Mouse (Mus musculus) midbrain, embryonic 11.5 days (tissue): Measurements from ENCODE around the gene Gm28043. TPM values are rescaled to one million over a fixed set of nuclear protein-coding genes. Genes with fewer than 3 reads are reported as not detected.

Source experiments
- ATAC-seq: fragments of 200-750 bp; cut with Nextera tagmentation; 2 replicates; pipeline ENCODE4 v1.8.0; 2017; ENCODE audit warnings: moderate TSS enrichment, moderate library complexity; ENCODE audit not compliant: low FRiP score
- DNase-seq: peaks from one replicate; pipeline ENCODE4 v3.0.0; 2015; ENCODE audit warnings: low spot score; ENCODE audit errors: missing footprints
- H3K27ac ChIP-seq: fragments of 300-500 bp; sonication (generic); 2 replicates; pipeline ENCODE4 v1.5.1; 2014; ENCODE audit warnings: low read depth, low read length
- H3K27me3 ChIP-seq: fragments of 300-500 bp; sonication (generic); 2 replicates; pipeline ENCODE4 v1.6.1; 2014; ENCODE audit warnings: mild to moderate bottlenecking, low read length, moderate library complexity, mixed read lengths; ENCODE audit not compliant: control insufficient read depth, insufficient read depth
- H3K36me3 ChIP-seq: fragments of 300-500 bp; sonication (generic); 2 replicates; pipeline ENCODE4 v1.6.1; 2014; ENCODE audit warnings: mild to moderate bottlenecking, low read length, moderate library complexity, mixed read lengths; ENCODE audit not compliant: control insufficient read depth, insufficient read depth
- H3K4me1 ChIP-seq: fragments of 300-500 bp; sonication (generic); 2 replicates; pipeline ENCODE4 v1.6.1; 2014; ENCODE audit warnings: low read length; ENCODE audit not compliant: control insufficient read depth, insufficient read depth
- H3K4me2 ChIP-seq: fragments of 300-500 bp; sonication (generic); 2 replicates; pipeline ENCODE4 v1.6.1; 2014; ENCODE audit warnings: mild to moderate bottlenecking, moderate library complexity
- H3K4me3 ChIP-seq: fragments of 300-500 bp; sonication (generic); 2 replicates; pipeline ENCODE4 v1.5.1; 2014; ENCODE audit warnings: low read depth, low read length
- H3K9ac ChIP-seq: fragments of 300-500 bp; sonication (generic); 2 replicates; pipeline ENCODE4 v1.6.1; 2014; ENCODE audit warnings: low read length
- H3K9me3 ChIP-seq: fragments of 300-500 bp; sonication (generic); 2 replicates; pipeline ENCODE4 v1.6.1; 2016; ENCODE audit warnings: low read length; ENCODE audit not compliant: control insufficient read depth
- WGBS: fragments of 180-500 bp; shearing (Covaris S2); extraction: QIAGEN DNeasy Blood & Tissue Kit; methylation state at CpG from one replicate; pipeline ENCODE4 v1.1.7; 2014; 5-methylcytosine and 5-hydroxymethylcytosine counted together
- polyA plus RNA-seq: library from polyadenylated mRNA; unstranded; fragments of >200 nt; fragmentation: Nextera tagmentation; extraction: Ambion mirVana; gene quantifications from 2 replicates; pipeline ENCODE4 v1.2.1, GENCODE M21; 2014

Gene Gm28043
- polyA plus RNA-seq, 1 experiment from 2014 or later = 2.2 TPM

- H3K4me2 ChIP-seq = peak overlapping the region; percentile 89
- no peaks in the 10 kb centered on the region for H3K9me3 ChIP-seq
- H3K27me3 ChIP-seq = no peaks in the 10 kb centered on the region
- WGBS = under 1% methylated on average over 41 of the region's 43 CpGs
- peak overlapping the region; percentile 86 for H3K4me3 ChIP-seq
- no peak for DNase-seq
- ATAC-seq = peak; percentile 78
- H3K36me3 ChIP-seq = peaks cover 5% of the 10 kb centered on the region; the same call in 1 of the 2 replicates
- H3K27ac ChIP-seq = peak overlapping the region; percentile 95
- H3K9ac ChIP-seq = peak overlapping the region; percentile 99
- peaks cover 8% of the 10 kb centered on the region for H3K4me1 ChIP-seq
Measured at GRCm38 (mm10) chr17:29615024-29615551, 412 bp downstream of the Gm28043 start.

GRCm38 (mm10) chr17:29615616-29616015, 940 bp downstream of the Gm28043 start:
- no peak for DNase-seq
- H3K36me3 ChIP-seq = peaks cover 5% of the 10 kb centered on the region; the same call in 1 of the 2 replicates
- 9% methylated on average over 4 of the region's 4 CpGs for WGBS
- no peaks in the 10 kb centered on the region for H3K9me3 ChIP-seq
- H3K27ac ChIP-seq = no peak overlapping the region
- ATAC-seq = no peak
- peaks cover 8% of the 10 kb centered on the region for H3K4me1 ChIP-seq
- no peaks in the 10 kb centered on the region for H3K27me3 ChIP-seq
- peak overlapping the region; percentile 89 for H3K4me2 ChIP-seq
- H3K9ac ChIP-seq = peak overlapping the region; percentile 99
- peak overlapping the region; percentile 86 for H3K4me3 ChIP-seq

GRCm38 (mm10) chr17:29619231-29619630, 4.6 kb downstream of the Gm28043 start:
- WGBS = 87% methylated on average over 3 of the region's 3 CpGs
- H3K27me3 ChIP-seq = no peaks in the 10 kb centered on the region

DNA sequence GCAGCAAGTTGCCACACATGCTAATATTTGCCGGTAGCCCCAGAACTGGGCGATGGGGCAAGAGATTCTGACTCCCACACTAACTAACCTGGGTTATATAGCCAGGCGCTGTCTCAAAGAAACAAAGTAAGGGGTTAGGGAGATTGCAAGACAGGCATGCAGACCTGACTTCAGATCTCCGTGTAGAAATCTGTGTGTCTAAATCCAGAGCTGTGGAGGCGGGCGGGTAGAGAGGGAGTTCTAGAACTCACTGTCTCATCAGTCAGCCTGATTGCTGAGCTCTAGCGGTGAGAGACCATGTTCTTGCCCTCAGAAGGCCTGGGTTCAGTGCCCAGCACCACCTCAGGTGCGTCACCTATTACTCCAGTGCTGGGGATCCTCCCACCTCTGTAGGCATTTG, 8.8 kb downstream of the Gm28043 start:
- 95% methylated on average over 8 of the region's 8 CpGs for WGBS

More at GRCm38 (mm10) chr17:29619231-29619630, 4.6 kb downstream of the Gm28043 start:
- Histone ChIP-seq H3K9ac (no peak overlapping the region), H3K36me3 (peaks cover 27% of the 10 kb centered on the region), H3K4me1 (peaks cover 8% of the 10 kb centered on the region), H3K9me3 (no peaks in the 10 kb centered on the region), H3K4me3 (no peak overlapping the region), H3K27ac (no peak overlapping the region), H3K4me2 (no peak overlapping the region)
- ATAC-seq (no peak), DNase-seq (no peak)

GRCm38 (mm10) chr17:29627285-29627684, 12.6 kb downstream of the Gm28043 start:
- no peak for DNase-seq
- 88% methylated on average over 9 of the region's 9 CpGs for WGBS
- Histone ChIP-seq H3K27ac (no peak overlapping the region), H3K9ac (no peak overlapping the region), H3K4me3 (no peak overlapping the region), H3K9me3 (no peaks in the 10 kb centered on the region), H3K4me2 (no peak overlapping the region), H3K27me3 (no peaks in the 10 kb centered on the region), H3K36me3 (peaks cover 55% of the 10 kb centered on the region), H3K4me1 (no peaks in the 10 kb centered on the region)
- ATAC-seq = no peak

More for the DNA sequence above, 8.8 kb downstream of the Gm28043 start:
- H3K4me2 ChIP-seq = no peak overlapping the region
- H3K4me1 ChIP-seq = no peaks in the 10 kb centered on the region
- ATAC-seq (no peak), DNase-seq (no peak)
- no peak overlapping the region for H3K4me3 ChIP-seq
- H3K9ac ChIP-seq = no peak overlapping the region
- H3K36me3 ChIP-seq = peaks cover 48% of the 10 kb centered on the region
- H3K9me3 ChIP-seq = no peaks in the 10 kb centered on the region
- H3K27me3 ChIP-seq = no peaks in the 10 kb centered on the region
- no peak overlapping the region for H3K27ac ChIP-seq

DNA sequence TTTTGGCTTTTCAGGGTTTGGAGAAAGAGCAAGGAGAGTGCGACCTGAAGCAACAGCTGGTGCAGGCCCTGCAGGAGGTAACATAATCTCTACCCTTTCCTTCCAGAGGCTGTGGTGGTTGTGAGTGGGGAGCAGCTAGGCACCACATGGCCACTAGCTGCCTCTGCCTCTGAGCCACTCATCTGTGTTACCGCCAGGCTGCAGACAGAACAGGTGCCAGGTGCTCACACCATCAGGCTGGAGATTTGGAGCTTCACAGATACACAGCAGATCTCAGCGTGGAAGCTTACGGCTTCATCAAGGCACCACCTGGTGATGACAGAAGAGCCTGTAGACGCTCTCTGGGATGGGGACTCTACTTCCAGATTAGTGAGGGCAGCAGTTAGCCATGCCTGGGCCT, 14.3 kb downstream of the Gm28043 start:
- H3K27ac ChIP-seq = no peak overlapping the region
- H3K36me3 ChIP-seq = peaks cover 48% of the 10 kb centered on the region
- no peaks in the 10 kb centered on the region for H3K9me3 ChIP-seq
- 89% methylated on average over 5 of the region's 5 CpGs for WGBS
- no peaks in the 10 kb centered on the region for H3K27me3 ChIP-seq
- no peak overlapping the region for H3K9ac ChIP-seq
- no peaks in the 10 kb centered on the region for H3K4me1 ChIP-seq
- H3K4me2 ChIP-seq = no peak overlapping the region
- H3K4me3 ChIP-seq = no peak overlapping the region
- no peak for ATAC-seq
- no peak for DNase-seq

GRCm38 (mm10) chr17:29629620-29630019, 14.9 kb downstream of the Gm28043 start:
- ATAC-seq = no peak
- H3K4me1 ChIP-seq = no peaks in the 10 kb centered on the region
- no peaks in the 10 kb centered on the region for H3K9me3 ChIP-seq
- H3K27ac ChIP-seq = no peak overlapping the region
- no peak overlapping the region for H3K9ac ChIP-seq
- WGBS = 85% methylated on average over 5 of the region's 5 CpGs
- no peak overlapping the region for H3K4me2 ChIP-seq
- no peak overlapping the region for H3K4me3 ChIP-seq
- no peak for DNase-seq
- H3K36me3 ChIP-seq = peaks cover 48% of the 10 kb centered on the region
- no peaks in the 10 kb centered on the region for H3K27me3 ChIP-seq

DNA sequence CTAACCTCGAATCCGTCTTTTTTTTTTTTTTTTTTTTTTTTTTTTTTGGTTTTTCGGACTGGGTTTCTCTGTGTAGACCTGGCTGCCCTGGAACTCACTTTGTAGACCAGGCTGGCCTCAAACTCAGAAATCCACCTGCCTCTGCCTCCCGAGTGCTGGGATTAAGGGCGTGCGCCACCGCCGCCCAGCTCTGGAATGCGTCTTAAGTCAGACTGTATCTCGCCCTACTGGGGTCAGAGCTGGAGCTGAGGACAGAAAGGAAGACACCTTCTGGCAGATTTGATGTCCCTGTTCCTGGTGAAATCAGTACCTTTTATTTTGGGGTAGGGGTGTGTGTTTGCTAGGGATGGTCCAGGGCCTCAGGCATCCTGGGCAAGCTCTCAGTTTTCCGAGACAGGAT, 17.6 kb downstream of the Gm28043 start:
- no peaks in the 10 kb centered on the region for H3K27me3 ChIP-seq
- no peak overlapping the region for H3K9ac ChIP-seq
- ATAC-seq (no peak), DNase-seq (no peak)
- no peak overlapping the region for H3K27ac ChIP-seq
- no peaks in the 10 kb centered on the region for H3K9me3 ChIP-seq
- H3K4me2 ChIP-seq = no peak overlapping the region
- H3K4me1 ChIP-seq = no peaks in the 10 kb centered on the region
- no peak overlapping the region for H3K4me3 ChIP-seq
- 92% methylated on average over 11 of the region's 11 CpGs for WGBS
- peaks cover 47% of the 10 kb centered on the region for H3K36me3 ChIP-seq

DNA sequence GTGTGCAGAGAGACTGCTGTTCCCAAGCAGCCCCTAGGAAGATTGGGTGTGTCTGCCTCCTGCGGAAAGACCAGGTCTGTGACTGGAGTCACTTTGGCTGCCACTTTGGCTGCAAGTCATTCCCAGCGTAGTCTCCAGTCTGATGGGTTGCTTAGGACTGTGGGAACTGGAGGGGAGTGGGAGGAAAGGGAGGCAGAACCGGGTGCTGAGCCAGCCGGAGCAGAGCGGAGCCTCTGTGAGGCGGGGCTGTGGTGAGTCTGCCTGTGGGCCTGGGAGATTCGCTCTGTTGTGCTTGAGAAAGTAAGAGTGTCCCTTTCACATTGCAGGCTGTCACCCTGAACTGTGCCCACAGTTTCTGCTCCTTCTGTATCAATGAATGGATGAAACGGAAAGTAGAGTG, 20.8 kb downstream of the Gm28043 start:
- Histone ChIP-seq H3K27me3 (no peaks in the 10 kb centered on the region), H3K9me3 (no peaks in the 10 kb centered on the region), H3K4me3 (no peak overlapping the region), H3K4me2 (no peak overlapping the region), H3K36me3 (peaks cover 40% of the 10 kb centered on the region), H3K9ac (no peak overlapping the region), H3K4me1 (no peaks in the 10 kb centered on the region), H3K27ac (no peak overlapping the region)
- DNase-seq = no peak
- ATAC-seq = no peak
- 93% methylated on average over 8 of the region's 8 CpGs for WGBS
